Mouse (Mus musculus): Measurements from ENCODE around the gene Reep1. TPM values are rescaled to one million over a fixed set of nuclear protein-coding genes. Genes with fewer than 3 reads are reported as not detected.
A peak's percentile ranks its signal among the peaks of the same experiment; 100 is the strongest.
"Not testable (repeated sequence)": the region's sequence is repeated elsewhere in the genome, so short reads cannot be mapped to it uniquely, and the experiment has no call there.

The Reep1 gene
- total and polyA plus RNA-seq, 2 experiments from 2014 or later: 243 to 402 TPM

GRCm38 (mm10) chr6:71830690-71831580 lies 123.6 kb downstream of the Reep1 start, which contains the start of gene Immt:
TSS of gene Immt (plus strand) at chr6:71831331.
- Histone ChIP-seq H3K27me3 (ENCODE audit: insufficient read depth, low read length) (no peaks in the 10 kb centered on the region), H3K36me3 (ENCODE audit: insufficient read depth) (0 out of 2 replicates have a peak, but pooled peaks cover 5% of the 10 kb centered on the region), H3K9ac (peak within 1 kb of the TSS; percentile 94), H3K9me3 (ENCODE audit: low read length) (no peaks in the 10 kb centered on the region), H3K4me1 (ENCODE audit: insufficient read depth) (peaks cover 15% of the 10 kb centered on the region), H3K4me2 (ENCODE audit: low read depth) (peak within 1 kb of the TSS; percentile 58), H3K4me3 (ENCODE audit: low read depth, low read length) (peak within 1 kb of the TSS; percentile 98), H3K27ac (ENCODE audit: low read depth, low read length) (peak within 1 kb of the TSS; percentile 96)
- 4% methylated on average over 64 of the region's 64 CpGs for WGBS
- DNase-seq (peak; percentile 97), ATAC-seq (peak; percentile 98)
- TF ChIP-seq CTCF (IDR thresholded peaks at IDR 0.05; ENCODE audit: low read depth): peak; percentile 53

- H3K27ac ChIP-seq (ENCODE audit: low read depth, low read length): peak overlapping the region; percentile 96
- H3K9ac ChIP-seq: peak overlapping the region; percentile 94
- ATAC-seq (peak; percentile 99), DNase-seq (peak; percentile 97)
- H3K27me3 ChIP-seq (ENCODE audit: insufficient read depth, low read length): no peaks in the 10 kb centered on the region
- H3K4me3 ChIP-seq (ENCODE audit: low read depth, low read length): peak overlapping the region; percentile 98
- H3K4me1 ChIP-seq (ENCODE audit: insufficient read depth): peaks cover 15% of the 10 kb centered on the region
- no peak for TF ChIP-seq CTCF (IDR thresholded peaks at IDR 0.05; ENCODE audit: low read depth)
- 3% methylated on average over 20 of the region's 21 CpGs for WGBS
- peak overlapping the region; percentile 58 for H3K4me2 ChIP-seq (ENCODE audit: low read depth)
- no peaks in the 10 kb centered on the region for H3K9me3 ChIP-seq (ENCODE audit: low read length)
- 0 out of 2 replicates have a peak, but pooled peaks cover 11% of the 10 kb centered on the region for H3K36me3 ChIP-seq (ENCODE audit: insufficient read depth)
Observed at GRCm38 (mm10) chr6:71831581-71831960, 124.2 kb downstream of the Reep1 start.

GRCm38 (mm10) chr6:71836811-71837210 lies 129.4 kb downstream of the Reep1 start:
- DNase-seq: no peak
- ATAC-seq: no peak
- Histone ChIP-seq H3K9ac (no peak overlapping the region), H3K9me3 (ENCODE audit: low read length) (no peaks in the 10 kb centered on the region), H3K4me2 (ENCODE audit: low read depth) (no peak overlapping the region), H3K27ac (ENCODE audit: low read depth, low read length) (no peak overlapping the region), H3K4me3 (ENCODE audit: low read depth, low read length) (no peak overlapping the region), H3K27me3 (ENCODE audit: insufficient read depth, low read length) (no peaks in the 10 kb centered on the region), H3K36me3 (ENCODE audit: insufficient read depth) (0 out of 2 replicates have a peak, but pooled peaks cover 12% of the 10 kb centered on the region), H3K4me1 (ENCODE audit: insufficient read depth) (peaks cover 10% of the 10 kb centered on the region)
- no peak for TF ChIP-seq CTCF (IDR thresholded peaks at IDR 0.05; ENCODE audit: low read depth)
- WGBS: 77% methylated on average over 2 of the region's 2 CpGs

- ATAC-seq (no peak), DNase-seq (no peak)
- H3K9me3 ChIP-seq (ENCODE audit: low read length): no peaks in the 10 kb centered on the region
- H3K27ac ChIP-seq (ENCODE audit: low read depth, low read length): no peak overlapping the region
- H3K27me3 ChIP-seq (ENCODE audit: insufficient read depth, low read length): no peaks in the 10 kb centered on the region
- 0 out of 2 replicates have a peak, but pooled peaks cover 12% of the 10 kb centered on the region for H3K36me3 ChIP-seq (ENCODE audit: insufficient read depth)
- H3K4me3 ChIP-seq (ENCODE audit: low read depth, low read length): no peak overlapping the region
- TF ChIP-seq CTCF (IDR thresholded peaks at IDR 0.05; ENCODE audit: low read depth): no peak
- no peak overlapping the region for H3K4me2 ChIP-seq (ENCODE audit: low read depth)
- no peaks in the 10 kb centered on the region for H3K4me1 ChIP-seq (ENCODE audit: insufficient read depth)
- no peak overlapping the region for H3K9ac ChIP-seq
Observed at GRCm38 (mm10) chr6:71839815-71840214, 132.5 kb downstream of the Reep1 start.

- Histone ChIP-seq H3K4me3 (ENCODE audit: low read depth, low read length) (no peak overlapping the region), H3K36me3 (ENCODE audit: insufficient read depth) (0 out of 2 replicates have a peak, but pooled peaks cover 10% of the 10 kb centered on the region), H3K4me1 (ENCODE audit: insufficient read depth) (no peaks in the 10 kb centered on the region), H3K27ac (ENCODE audit: low read depth, low read length) (no peak overlapping the region), H3K4me2 (ENCODE audit: low read depth) (no peak overlapping the region), H3K27me3 (ENCODE audit: insufficient read depth, low read length) (no peaks in the 10 kb centered on the region), H3K9me3 (ENCODE audit: low read length) (no peaks in the 10 kb centered on the region), H3K9ac (no peak overlapping the region)
- DNase-seq (no peak), ATAC-seq (no peak)
- WGBS: 100% methylated on average over 1 of the region's 1 CpGs
- TF ChIP-seq CTCF (IDR thresholded peaks at IDR 0.05; ENCODE audit: low read depth): no peak
Observed at GRCm38 (mm10) chr6:71840597-71841290, 133.4 kb downstream of the Reep1 start.

GRCm38 (mm10) chr6:71846906-71847305 lies 139.5 kb downstream of the Reep1 start:
- not testable (repeated sequence) for H3K27ac ChIP-seq (ENCODE audit: low read depth, low read length); H3K27me3 ChIP-seq (ENCODE audit: insufficient read depth, low read length); H3K4me1 ChIP-seq (ENCODE audit: insufficient read depth); H3K9ac ChIP-seq; ATAC-seq; DNase-seq; H3K9me3 ChIP-seq (ENCODE audit: low read length); H3K4me2 ChIP-seq (ENCODE audit: low read depth); H3K4me3 ChIP-seq (ENCODE audit: low read depth, low read length)
- WGBS: 96% methylated on average over 6 of the region's 6 CpGs
- H3K36me3 ChIP-seq (ENCODE audit: insufficient read depth): peaks cover 13% of the 10 kb centered on the region; the same call in 1 of the 2 replicates

Other genes starting within 250 kb of the Reep1 start
- 34.5 and 41.0 TPM in 2 replicates for gene Rnf103, start 213.7 kb upstream of the Reep1 start, total RNA-seq (2014; rRNA removed)
- 15.6 and 21.3 TPM in 2 replicates for gene Rnf103, start 213.7 kb upstream of the Reep1 start, polyA plus RNA-seq (2015; fragmentation: Nextera tagmentation; extraction: Ambion mirVana)
- gene Chmp3, start 163.8 kb upstream of the Reep1 start, total RNA-seq (2014; rRNA removed): 83.0 and 90.3 TPM in 2 replicates
- 60.1 and 63.8 TPM in 2 replicates for gene Chmp3, start 163.8 kb upstream of the Reep1 start, polyA plus RNA-seq (2015; fragmentation: Nextera tagmentation; extraction: Ambion mirVana)
- 35.9 and 40.1 TPM in 2 replicates for gene Kdm3a, start 74.6 kb upstream of the Reep1 start, total RNA-seq (2014; rRNA removed)
- gene Kdm3a, start 74.6 kb upstream of the Reep1 start, polyA plus RNA-seq (2015; fragmentation: Nextera tagmentation; extraction: Ambion mirVana): 15.5 and 19.2 TPM in 2 replicates
- 8.3 and 9.4 TPM in 2 replicates for gene Mrpl35, start 119.4 kb downstream of the Reep1 start, total RNA-seq (2014; rRNA removed)
- 55.7 and 59.8 TPM in 2 replicates for gene Mrpl35, start 119.4 kb downstream of the Reep1 start, polyA plus RNA-seq (2015; fragmentation: Nextera tagmentation; extraction: Ambion mirVana)
- gene Immt, start 123.8 kb downstream of the Reep1 start, total RNA-seq (2014; rRNA removed): 120 TPM in 2 replicates
- gene Immt, start 123.8 kb downstream of the Reep1 start, polyA plus RNA-seq (2015; fragmentation: Nextera tagmentation; extraction: Ambion mirVana): 136 and 142 TPM in 2 replicates
- 80.7 and 91.1 TPM in 2 replicates for gene Ptcd3, start 201.2 kb downstream of the Reep1 start, total RNA-seq (2014; rRNA removed)
- 54.0 and 63.5 TPM in 2 replicates for gene Ptcd3, start 201.2 kb downstream of the Reep1 start, polyA plus RNA-seq (2015; fragmentation: Nextera tagmentation; extraction: Ambion mirVana)
- gene Polr1a, start 201.5 kb downstream of the Reep1 start, total RNA-seq (2014; rRNA removed): 20.3 and 20.9 TPM in 2 replicates
- 8.1 and 13.5 TPM in 2 replicates for gene Polr1a, start 201.5 kb downstream of the Reep1 start, polyA plus RNA-seq (2015; fragmentation: Nextera tagmentation; extraction: Ambion mirVana)

Measured in forebrain, postnatal 0 days (tissue).